Mouse (Mus musculus): ENCODE results near the gene Olfm4.

Olfm4 gene

GRCm38 (mm10) chr14:80029297-80030001 lies 45.6 kb downstream of the Olfm4 start:
- DNase-seq (ENCODE audit: low spot score in 2 of 2) = no peak

- no peak for DNase-seq (ENCODE audit: low spot score in 2 of 2)
These were observed 55.9 kb downstream of the Olfm4 start for GRCm38 (mm10) chr14:80039645-80040272.

- no peak for DNase-seq (ENCODE audit: low spot score in 2 of 2)
These were observed 62.3 kb downstream of the Olfm4 start for GRCm38 (mm10) chr14:80046104-80046734.

GRCm38 (mm10) chr14:80047368-80048101 lies 63.7 kb downstream of the Olfm4 start:
- no peak for DNase-seq (ENCODE audit: low spot score in 2 of 2)

- no peak for DNase-seq (ENCODE audit: low spot score in 2 of 2)
These were observed 71.8 kb downstream of the Olfm4 start for GRCm38 (mm10) chr14:80055725-80056124.

GRCm38 (mm10) chr14:80061686-80062085 lies 77.8 kb downstream of the Olfm4 start:
- DNase-seq (ENCODE audit: low spot score in 2 of 2) = no peak

- DNase-seq (ENCODE audit: low spot score in 2 of 2) = no peak
These were observed 79.0 kb downstream of the Olfm4 start for GRCm38 (mm10) chr14:80062896-80063295.

GRCm38 (mm10) chr14:80070580-80070979 lies 86.7 kb downstream of the Olfm4 start:
- no peak for DNase-seq (ENCODE audit: low spot score in 2 of 2)
